Mouse (Mus musculus) induced T-regulatory cell, adult 2 months (primary cell): ENCODE results near the gene Trank1.

Experiments
- DNase-seq: peaks from one replicate; pipeline ENCODE4 v3.0.0-alpha.2; 2012; ENCODE audit warnings: low read depth

Gene Trank1

DNA sequence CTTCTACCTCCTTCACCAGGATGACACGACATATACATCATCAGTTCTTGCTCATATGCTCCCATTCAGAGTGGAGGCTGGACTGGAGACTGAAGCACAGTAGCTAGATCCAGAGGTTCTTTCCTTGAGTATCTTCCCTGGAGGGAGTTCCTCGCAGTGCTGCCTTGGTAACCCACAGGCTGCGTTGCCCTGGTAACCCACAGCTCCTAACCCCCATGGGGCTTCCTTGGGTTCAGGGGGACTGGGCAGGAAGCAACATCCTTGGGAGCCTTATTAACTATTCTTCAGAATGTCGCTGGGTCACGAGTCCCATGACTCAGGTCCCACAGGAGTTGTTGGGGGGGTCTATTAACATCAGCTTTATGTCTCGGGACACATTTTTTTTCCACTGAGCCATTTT is 113.6 kb downstream of the Trank1 start:
- DNase-seq: no peak

DNA sequence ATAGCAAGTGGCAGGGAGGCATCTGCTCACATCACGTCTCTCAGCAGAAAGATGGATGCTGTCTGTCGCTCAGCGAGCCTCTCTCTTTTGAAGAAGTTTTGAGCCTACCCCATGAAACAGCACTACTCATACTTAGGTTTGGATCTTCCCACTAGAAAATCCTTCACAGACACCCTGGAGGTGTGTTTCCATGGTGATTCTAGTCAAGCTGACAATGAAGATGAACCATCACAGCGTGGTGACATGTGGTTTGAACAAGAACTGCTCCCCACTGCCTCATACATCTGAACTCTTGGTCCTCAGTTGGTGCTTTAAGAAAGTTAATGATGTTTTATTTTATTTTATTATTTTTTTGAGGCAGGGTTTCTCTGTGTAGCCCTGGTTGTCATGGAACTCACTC is 114.4 kb downstream of the Trank1 start:
- DNase-seq: no peak

DNA sequence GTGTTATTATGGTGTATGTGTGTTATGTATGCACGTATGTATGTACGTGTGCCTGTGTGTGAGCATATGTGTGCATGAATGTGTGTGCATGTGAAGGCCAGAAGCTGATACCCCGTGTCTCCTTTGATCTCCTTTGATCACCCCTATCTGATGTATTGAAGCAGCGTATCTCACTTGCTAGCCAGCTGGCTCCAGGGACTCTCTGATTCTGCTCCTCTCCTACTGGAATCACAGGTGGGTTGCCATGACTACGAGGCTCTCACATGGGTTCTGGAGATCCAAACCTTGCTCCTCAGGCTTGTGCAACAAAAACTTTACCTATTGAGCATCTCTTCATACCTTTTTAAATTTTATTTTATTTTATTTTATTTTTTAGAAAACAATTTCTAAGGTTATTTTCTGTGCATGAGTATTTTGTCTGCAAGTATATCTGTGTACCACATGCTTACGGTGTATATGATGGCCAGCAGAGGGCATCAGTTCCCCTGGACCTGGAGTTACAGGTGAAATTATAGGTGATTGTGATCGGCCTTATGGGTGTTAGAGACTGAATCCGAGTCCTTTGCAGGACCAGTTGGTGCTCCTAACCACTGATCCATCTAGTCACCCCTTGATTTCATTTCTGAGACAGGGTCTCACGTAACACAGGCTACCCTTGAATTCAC is 116.5 kb downstream of the Trank1 start:
- DNase-seq: no peak

DNA sequence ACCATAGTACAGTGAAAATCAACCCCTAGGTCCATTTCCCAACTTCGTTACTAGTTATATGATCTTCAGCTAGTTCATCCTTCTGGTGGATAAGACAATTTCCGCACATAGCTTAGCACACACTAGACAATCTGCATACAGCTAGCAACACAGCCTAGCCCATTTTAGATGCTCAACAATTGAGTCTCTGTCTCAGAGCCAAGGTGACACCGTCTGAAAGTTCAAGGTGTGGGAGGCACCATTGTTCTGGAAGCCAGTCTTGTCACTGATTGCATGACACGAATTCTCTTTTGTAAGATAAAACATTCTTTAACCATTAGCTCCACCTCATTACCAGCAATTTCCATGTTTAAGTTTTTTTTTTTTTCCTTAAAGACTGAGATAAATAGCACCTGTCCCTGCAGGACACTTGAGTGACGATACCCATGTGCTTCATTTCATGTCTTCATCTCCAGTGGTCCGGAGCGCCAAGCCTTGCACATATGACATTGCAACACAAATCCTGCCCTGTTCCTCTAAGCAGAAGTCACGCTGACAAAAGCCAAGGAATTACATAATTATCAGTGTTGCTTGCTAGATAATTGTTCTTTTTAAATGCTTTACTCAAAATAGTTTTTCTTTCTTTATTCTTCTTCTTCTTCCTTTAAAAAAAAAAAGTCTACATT is 117.3 kb downstream of the Trank1 start:
- no peak for DNase-seq

DNA sequence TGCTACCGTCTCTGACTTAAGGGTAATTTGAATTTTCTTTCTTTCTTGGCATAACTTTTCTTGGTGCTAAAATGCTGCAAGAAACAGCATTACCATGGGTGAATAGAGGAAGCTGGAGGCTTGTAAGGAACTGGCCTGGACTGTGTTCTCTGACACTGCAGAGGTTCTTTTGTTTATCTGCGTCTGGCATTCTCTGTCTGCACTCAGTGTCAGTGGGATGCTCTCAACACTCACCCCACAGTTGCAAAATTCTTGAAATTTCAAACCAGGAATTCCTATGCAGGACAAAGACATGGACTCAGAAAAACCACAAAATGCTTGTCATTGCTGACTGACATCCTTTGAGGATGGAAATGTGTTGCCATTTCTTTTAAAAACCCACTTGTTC is 117.8 kb downstream of the Trank1 start:
- no peak for DNase-seq

DNA sequence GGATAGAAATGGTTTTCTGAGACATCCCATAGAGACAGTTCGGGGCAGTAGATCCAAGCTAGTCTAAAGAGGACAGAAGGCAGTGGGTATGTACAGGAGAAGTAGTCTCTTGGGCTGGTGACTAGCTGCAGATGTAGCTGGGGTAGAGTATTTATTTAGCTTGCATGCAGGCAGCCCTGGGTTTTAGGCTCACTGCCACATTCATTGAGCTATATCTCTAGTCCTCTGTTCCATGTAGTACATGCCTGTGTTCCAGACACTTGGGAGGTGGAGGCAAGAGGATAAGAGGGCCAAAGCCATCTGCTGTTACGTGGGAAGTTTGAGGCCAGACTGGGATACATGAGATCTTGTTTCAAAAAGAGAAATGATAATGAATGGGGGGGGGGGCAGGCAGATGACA is 123.9 kb downstream of the Trank1 start:
- no peak for DNase-seq

DNA sequence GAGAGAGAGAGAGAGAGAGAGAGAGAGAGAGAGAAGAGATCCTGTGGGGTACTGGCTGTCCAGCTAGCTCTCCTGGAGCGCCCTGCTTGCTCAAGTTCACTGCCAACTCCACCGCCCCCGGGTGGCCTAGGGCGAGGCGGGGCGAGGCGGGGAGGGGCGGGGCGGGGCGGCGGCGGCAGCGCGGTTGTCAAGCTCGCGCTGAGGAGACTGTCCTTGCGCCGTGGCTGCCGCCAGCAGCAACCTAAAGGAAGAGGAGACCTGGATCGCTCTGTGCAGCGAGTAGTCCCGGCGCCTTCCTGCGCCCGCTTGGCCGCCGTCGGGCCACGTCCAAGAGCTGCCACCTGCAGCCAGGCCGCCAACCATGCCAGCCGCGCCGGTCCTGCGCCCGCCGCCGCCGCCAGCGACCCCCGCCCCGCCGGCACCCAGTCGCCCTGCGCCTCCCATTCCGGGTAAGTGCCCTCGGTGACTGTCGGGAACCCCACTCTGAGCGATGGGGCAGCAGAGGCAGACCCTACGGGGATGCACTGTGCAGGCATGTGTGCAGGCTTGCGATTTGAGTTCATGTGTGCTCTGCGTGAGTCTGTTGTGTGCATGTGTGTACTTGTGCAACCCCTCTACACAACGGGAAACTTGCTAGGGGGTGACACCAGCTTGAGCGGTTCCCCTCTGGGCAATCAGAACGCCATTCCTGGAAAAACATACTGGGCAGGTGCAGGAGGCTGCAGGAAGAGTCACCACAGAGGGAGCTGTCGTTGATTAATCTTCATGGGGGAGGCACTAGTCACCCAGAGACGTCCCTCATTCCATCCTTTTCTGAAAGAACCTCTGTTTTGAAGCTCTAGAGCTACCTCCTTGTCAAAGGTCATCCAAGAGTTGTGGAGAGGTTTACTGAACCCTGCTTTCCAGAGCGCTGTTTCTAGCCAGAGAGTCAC is 127.6 kb downstream of the Trank1 start, which contains the start of gene Dclk3:
Gene Dclk3 (plus strand): TSS at position 178 of the 932 bp plus-strand sequence.
- DNase-seq: no peak

DNA sequence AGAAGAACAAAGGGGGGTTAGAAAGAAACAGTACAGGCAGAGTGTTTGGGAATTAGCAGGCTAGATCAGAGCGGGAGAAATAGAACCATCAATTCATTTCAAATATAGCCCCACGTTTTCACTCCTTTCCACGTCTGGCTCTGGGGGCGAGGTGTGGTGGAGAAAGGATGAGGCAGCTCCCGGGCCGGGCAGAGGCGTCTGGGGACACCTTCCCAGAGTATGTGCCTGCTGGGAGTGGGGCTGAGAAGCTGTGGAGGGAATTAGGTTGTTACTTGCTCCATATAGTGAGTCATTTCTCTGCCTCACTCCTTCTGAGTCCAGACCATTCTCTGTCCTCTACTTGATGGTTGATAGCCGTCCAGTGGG is 128.3 kb downstream of the Trank1 start:
- no peak for DNase-seq

DNA sequence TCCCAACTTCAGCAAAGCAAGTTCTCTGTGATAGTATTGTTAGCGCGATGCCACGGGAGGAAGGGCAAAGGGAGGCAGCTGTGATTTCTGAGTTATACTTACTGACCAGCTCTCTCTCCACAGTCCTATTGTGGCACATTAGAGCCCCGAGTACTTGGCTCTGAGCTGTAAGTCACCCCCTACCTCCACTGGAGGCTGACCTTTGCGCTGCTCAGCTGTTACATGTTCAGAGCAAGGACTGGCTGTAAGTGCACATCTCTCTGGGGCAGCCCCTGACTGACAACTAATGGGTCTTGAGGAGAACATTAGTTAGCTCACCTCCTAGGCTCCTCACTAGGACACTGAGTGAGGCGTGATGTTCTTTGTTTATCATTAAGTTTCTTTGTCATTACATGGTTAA is 128.9 kb downstream of the Trank1 start:
- no peak for DNase-seq

DNA sequence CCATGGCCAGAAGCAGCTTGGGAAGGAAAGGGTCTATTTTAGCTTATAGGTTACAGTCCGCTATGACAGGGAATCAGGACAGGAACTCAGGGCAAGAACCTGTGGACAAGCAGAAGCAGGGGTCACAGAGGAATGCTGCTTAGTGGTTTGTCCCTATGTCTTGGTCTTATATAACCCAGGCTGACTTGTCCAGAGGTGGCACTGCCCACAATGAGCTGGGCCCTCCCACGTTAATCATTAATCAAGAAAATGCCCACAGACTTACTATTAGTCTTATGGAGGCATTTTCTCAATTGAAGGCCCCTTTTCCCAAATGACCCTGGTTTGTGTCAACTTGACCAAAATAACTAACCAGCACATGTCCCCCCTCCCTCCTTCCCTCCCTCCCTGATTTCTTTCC is 129.6 kb downstream of the Trank1 start:
- no peak for DNase-seq
